Mouse (Mus musculus): ENCODE measurements around the gene Cutc.
A peak's percentile ranks its signal among the peaks of the same experiment; 100 is the strongest.

Gene Cutc

DNA sequence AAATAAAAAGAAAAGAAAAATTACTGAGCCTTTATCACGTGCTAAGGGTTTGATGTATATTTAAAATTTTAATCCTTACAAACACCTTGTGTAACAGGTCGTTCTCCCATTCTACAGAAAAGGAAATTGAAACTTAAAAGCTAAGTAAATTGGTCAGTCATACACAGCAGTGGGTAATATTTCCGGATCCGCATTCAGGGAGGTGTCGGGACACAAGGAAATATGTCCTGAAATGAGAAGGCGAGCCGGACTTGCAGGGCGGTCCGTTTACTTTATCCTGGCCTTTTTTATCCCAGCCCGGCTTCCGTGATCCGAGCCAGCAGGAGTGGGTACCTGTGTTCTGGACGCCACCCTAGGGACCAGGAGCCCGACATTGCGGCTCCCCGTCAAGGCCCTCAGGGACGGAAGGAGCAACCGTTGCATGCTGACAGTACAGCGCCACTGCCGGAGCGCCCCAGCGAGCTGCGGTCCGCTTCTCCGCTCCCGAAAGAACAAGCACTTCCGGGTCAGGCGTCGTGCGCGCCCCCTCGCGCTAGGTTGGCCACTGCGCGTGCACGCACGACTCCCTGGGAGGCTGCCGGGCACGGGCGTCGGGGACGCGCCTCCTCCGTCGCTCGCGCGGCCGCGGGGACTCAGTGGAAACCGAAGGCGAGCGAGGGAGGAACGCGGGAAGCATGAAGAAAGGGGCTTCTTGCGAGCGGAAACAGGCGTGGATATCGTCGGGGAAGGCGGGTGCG lies at the start of gene Cutc, which contains the start of gene Cox15:
Gene Cutc (plus strand): TSS at position 508 of the 737 bp plus-strand sequence.
Gene Cox15 (minus strand): TSS at position 512 of the 737 bp plus-strand sequence.
- DNase-seq (ENCODE audit: low spot score in 2 of 2), result peak; percentile 92 to 93

DNA sequence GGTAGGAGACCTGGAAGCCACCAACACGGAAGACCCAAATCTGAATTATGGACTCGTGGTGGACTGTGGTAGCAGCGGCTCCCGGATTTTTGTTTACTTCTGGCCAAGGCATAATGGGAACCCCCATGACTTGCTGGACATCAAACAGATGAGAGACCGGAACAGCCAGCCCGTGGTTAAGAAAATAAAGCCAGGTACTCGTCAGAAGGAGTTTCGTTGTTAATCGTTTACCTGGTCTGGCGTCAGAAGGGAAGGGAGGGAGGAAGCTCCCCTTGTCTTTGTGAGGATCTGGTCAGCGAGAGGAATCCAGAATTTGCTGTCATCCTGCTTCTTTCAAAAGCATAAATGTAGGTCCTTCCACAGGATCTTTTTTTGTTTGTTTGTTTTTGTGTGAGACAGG lies 48.6 kb upstream of the Cutc start:
- DNase-seq (ENCODE audit: low spot score in 2 of 2), result no peak

DNA sequence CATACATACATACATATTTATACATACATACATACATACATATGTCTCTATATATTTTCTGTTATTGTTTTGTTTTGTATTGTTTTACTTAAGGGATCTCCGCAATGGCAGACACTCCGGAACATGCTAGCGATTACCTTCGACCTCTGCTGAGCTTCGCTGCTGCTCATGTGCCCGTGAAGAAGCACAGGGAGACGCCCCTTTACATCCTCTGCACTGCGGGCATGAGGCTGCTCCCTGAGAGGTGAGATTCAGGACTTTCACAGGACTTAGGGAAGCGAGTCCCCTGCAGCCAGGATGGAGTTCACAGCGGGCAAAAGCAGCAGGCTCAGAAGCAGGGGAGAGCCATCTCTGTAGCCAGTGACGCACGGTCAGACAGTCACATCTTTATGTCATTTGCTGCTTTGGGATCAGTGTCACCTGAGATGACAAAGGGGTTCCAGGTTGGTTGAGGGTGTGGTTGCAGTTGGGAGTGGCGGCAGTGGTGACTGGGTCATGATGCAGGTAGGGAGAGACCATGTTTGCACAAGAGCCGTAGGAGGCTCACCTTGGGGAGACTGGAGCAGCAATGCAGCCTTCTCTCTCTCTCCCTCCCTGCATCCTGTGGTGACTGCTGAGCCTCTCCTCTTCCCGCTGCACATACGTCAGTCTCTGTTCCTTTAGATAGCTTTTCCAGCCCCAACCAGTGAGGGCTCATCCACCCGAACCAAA lies 47.9 kb upstream of the Cutc start:
- no peak for DNase-seq (ENCODE audit: low spot score in 2 of 2)

DNA sequence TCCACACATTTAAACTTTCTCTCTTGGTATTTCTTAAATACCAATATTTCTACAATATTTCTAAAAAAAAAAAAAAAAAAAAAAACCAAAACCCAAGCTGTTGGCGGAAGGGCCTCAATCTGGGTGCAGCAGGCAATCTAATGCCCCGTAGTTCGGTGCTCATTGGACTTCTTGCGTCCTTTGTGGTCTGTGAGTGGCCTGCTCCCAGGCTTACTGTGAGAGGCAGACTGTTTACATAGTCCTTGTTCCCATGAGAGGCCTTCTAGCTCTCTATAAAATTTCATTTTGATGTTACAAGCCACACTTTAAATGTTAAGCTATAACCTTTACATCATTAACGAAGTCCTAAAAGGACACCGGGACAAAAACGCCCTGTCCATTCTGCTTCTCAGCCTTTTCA lies 44.6 kb upstream of the Cutc start:
- no peak for DNase-seq (ENCODE audit: low spot score in 2 of 2)

DNA sequence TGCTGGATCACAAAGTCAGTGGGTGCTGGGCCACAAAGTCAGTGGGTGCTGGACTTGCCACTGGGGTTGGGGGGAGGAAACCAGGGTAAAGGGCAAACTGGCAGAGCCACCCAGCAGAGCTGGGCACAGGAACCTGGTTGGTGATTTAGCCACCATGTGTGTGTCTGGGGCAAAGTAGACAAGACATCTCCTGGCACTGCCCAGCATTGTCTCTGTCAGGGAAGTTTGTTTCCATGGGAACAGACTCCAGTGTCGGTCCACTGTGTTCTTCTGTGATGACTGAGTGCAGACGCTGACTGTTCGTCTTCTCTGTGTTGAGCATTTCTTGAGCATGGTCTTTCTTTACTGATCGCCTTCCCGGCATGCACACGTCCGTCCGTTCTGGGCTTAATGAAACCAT lies 43.5 kb upstream of the Cutc start:
- no peak for DNase-seq (ENCODE audit: low spot score in 2 of 2)

DNA sequence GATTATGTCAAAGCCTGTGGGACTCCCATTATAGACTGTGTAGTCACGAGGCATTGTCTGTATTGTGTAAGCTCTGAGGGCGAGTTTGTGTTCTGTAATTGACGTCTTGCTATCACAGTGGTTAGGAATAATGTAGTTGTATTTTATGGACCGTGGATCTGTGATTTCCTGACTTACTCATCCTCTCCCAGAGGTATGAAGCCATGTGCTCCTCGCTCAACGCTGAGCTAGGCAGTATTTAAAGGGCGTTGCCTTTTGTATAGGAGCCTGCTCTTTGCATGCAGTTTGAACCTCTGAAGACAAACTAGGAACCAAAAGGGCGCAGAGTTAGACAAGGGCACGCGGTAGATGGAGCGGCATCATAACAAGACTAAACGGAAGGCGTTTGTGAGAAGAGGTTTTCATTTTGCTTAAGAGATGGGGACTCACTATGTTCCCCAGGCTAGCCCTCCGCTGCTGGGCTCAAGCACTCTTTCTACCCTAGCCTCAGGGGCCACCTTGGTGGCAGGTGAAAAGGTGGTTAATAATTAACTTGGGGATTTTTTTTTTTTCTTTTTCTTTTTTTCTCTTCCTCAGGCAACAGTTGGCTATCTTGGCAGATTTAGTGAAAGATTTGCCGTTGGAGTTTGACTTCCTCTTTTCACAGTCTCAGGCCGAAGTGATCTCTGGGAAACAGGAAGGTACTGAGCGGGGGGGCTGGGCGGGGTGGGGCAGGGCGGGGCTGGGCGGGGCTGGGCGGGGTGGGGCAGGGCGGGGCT lies 41.5 kb upstream of the Cutc start:
- no peak for DNase-seq (ENCODE audit: low spot score in 2 of 2)

DNA sequence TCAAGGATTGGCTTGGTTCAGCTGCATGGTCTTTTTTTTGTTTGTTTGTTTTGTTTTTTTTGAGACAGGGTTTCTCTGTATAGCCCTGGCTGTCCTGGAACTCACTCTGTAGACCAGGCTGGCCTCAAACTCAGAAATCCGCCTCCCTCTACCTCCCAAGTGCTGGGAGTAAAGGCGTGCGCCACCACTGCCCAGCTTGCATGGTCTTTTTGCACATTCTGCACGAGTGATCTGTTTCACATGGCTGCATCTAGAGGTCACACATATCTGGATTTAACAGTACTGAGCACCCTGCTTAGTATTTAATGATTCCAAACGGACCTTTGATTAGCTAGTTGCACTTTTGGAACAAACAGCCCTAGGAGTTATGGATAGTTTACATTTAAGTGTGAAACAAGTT lies 40.8 kb upstream of the Cutc start:
- DNase-seq (ENCODE audit: low spot score in 2 of 2), result no peak

DNA sequence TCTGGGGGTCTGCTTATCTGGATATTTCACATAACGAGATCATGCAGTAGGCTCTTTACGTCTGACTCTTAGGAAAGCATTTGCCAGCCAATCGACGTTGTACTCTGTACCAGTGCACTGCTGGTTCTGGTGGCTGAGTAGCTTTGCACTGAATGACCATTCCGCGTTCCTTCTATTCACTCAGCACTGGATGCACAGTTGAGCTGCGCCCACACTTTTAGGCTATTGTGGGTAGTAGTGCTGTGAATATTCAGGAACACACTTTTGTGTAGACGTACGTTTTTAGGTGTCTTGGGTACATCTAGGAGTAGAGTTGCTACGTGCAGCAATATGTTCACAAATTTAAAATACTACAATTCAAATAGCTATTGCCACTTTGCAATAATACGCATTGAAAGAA lies 32.7 kb upstream of the Cutc start:
- no peak for DNase-seq (ENCODE audit: low spot score in 2 of 2)

DNA sequence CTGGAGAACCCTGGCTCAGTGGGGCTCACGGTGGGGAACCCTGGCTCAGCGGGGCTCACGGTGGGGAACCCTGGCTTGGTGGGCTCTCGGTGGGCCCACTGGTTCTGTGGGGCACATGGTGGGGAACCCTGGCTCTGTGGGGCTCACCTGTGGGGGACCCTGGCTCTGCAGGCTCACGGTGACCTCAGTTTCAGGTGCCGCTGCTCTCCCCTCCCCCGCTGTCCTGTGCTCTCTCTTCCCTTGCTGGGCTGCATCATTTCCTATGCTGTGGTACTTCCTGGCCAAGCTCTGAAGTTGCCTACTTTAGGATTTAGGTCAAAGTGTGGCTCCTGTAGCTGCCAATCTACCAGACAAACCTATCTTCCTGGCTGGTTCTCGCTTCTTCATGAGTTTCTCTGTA lies 29.9 kb upstream of the Cutc start:
- no peak for DNase-seq (ENCODE audit: low spot score in 2 of 2)

DNA sequence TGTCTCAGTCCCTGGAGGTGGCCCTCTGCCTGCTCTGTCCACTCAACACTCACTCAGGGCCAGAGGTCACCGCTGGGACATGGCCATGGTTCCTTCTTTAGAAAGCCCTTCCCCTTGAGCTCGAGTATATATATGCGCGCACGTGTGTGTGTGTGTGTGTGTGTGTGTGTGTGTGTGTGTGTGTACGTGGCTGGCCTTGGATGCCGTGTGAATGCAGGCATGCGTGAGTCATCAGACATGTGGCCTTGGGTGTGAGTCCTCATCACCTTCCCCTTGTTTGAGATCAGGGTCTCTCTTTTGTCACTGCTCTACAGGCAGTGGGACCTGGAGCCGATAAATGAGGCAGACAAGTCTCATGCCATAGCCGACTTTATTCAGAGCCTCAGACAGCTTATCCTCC lies 29.3 kb upstream of the Cutc start:
- DNase-seq (ENCODE audit: low spot score in 2 of 2), result no peak

DNA sequence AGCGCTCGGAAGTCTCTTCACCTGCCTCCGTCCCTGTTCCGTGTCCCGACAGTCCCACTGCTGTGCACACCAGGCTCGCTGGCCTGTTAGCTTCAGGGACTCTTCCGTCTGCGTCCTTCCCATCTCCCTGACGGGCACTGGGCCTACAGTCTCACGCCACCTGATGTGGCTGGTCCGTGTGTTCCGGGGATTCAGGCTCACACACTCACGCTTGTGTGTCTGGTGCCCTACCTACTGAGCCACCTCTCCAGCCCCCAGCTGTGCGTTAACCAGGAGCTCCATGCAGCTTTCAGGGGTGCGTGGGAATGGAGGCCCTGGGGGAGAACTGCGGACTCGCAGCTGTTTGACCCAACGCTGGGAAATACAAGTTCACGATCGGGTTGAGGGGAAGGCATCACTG lies 28.6 kb upstream of the Cutc start:
- no peak for DNase-seq (ENCODE audit: low spot score in 2 of 2)

DNA sequence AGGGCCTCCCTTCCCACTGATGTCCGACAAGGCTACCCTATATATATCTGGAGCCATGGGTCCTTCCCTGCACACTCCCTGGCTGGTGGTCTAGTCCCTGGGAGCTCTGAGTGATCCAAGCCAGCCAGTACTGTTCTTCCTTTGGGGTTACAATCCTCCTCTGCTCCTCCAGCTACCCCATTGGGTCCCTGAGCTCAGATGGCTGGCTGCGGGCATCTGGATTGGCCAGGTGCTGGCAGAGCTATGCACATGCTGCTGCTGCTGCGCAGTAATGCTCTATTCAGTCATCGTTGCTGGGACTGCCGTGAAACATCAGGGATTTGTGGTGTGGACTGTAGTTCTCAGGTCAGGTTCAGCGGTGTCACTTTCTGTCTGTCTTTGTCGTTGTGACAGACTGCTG lies 28.0 kb upstream of the Cutc start:
- DNase-seq (ENCODE audit: low spot score in 2 of 2), result no peak

DNA sequence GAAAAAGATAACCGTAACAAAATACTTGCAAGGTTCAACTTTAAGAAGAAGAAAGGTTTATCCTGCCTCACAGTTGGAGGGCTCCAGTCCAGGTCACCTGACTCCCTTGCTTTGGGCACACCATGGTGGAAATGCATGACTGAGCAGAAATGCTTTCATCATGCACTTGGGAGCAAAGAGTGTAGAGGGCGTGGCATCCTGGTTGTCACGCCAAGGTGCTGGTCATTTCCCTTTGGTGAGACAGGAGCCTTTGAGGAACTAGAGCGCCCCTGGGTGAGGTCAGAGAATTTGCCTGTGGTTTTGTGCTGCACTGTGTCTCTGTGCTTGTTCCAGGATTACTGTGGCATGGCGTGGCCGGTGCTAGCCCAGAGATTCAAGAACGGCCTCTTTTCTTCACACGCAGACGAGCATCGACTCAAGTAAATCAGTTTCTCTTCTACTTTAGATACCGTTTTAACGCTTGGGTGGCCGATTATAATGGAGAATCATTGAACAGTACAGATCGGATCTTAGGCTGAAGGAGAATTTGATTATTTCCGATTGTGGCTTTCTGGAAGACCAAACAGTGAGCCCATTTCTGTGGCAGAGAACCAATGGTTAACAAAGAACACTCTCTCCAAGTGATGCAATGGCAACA lies 26.2 kb upstream of the Cutc start:
- no peak for DNase-seq (ENCODE audit: low spot score in 2 of 2)

DNA sequence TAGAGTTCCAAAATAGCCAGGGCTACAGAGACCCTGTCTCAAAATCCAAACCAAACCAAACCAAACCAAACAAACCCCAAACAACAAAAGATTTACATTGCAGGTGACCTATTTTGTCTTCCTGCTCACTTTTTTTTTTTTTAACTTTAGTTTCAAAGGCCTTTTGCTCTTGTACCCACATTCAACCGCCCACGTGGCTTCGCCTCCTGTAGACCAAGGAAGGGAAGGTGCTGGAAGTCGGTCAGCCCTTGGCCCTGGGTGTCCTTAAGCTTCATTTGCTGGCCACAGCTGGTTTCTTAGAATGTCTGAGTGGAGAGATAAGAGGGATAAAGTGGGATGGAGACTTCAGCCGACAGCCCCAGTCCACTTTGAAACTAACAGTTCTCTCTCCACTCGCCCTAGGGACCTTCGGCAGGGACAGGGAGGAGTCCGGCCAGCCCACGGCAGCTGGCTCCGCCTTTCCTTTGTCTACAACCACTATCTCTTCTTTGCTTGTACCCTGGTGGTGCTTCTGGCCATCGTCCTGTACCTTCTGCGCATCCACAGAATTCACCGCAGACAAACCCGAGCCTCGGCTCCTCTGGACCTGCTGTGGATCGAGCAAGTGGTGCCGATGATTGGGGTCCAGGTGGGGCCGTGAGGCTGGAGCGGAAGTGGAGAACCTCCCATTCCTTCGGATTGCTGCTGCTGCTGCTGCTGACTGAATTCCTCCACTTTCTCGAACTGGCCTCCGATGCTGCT lies 23.3 kb upstream of the Cutc start:
- DNase-seq (ENCODE audit: low spot score in 2 of 2), result no peak

DNA sequence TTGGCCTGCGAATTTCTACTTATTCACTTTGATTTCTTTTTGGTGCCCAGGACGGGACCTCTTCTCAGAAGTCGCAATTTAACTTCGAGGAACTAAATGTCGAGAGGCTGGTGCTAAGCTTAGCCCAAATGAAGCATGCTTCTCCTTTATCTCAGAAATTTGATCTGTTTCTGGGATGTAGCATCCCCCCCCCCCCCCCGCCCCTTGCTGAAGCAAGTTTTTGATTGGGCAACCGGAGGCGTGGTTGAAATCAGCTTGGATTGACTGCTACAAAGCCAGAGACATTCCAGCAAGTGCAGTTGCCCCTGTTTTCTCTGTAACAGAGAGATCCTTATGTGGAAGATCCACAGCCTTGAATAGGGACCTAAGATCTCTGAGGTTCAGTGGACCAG lies 22.8 kb upstream of the Cutc start:
- DNase-seq (ENCODE audit: low spot score in 2 of 2), result no peak

DNA sequence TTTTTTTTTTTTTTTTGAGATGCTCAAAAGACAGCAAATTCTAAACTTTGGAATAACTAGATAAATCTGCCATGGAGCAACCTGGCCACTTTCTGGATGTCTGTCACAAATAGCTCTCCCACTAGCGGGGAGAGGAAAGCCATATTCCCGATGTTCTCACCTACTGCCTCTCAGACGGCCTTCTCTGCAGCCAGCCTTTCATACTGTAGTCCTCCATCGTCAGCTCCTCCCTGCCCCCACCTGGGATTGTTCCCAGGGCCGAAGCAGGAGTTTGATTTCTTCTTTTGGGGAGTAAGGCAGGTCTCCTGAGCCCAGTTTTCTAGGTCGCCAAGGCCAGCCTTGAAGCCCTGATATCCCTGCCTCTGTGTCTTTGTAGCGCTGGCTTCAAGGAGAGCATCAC lies 21.6 kb upstream of the Cutc start:
- no peak for DNase-seq (ENCODE audit: low spot score in 2 of 2)

DNA sequence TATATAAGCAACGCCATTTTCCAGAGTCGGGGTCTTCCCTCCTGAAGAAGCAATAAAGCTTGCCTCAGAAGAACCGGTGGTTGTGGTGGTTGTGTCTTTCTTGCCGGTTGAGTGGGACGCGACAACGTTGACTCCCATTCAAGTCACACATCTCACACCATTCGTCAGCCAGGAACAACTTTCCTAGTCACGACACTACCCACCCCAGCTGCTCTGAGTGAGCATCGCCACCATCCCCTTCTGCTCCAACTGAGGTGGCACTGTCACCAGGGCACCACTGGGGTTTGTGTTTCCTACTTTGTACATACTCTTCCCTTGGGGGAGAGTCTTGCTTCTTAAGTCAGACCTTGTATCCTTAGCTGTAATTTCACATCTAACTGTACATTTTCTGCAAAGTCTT lies 14.4 kb upstream of the Cutc start:
- DNase-seq (ENCODE audit: low spot score in 2 of 2), result no peak

DNA sequence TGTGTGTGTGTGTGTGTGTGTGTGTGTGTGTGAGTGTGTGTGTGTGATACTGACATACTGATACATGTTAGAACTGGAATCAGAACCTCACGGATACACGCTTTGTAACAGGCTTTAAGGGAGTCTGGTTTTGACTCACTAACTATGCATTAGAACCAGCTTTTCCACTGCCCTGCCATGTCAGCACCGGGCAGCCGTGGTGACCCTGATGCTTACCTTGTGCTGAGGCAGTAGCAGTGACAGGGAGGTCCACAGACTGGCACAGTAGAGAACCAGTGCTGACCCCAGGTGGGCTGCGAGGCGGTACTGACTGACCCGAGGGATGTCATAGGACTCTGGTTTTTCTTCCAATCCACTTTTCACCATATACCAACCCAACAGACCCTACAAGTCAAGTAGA lies 9.4 kb upstream of the Cutc start:
- DNase-seq (ENCODE audit: low spot score in 2 of 2), result no peak

DNA sequence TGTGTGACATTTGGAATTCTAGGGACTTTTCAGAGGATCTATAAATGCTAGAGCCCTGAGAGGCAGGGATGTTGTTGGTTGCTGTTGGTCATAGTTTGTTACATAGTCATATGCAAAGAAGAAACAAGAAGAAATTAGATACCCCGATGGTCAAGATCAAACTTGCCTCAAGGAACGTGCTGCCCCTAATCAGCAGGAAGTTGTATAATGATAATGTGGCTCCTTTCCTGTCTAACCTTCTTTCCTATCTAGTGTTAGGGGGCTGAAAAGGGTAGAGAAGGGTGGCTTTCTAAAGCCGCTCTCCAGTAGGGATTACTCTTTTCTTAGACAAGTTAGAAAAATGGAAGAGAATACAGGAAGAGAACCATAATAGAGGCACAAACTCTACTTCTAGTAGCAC lies 7.1 kb upstream of the Cutc start:
- DNase-seq (ENCODE audit: low spot score in 2 of 2), result no peak

DNA sequence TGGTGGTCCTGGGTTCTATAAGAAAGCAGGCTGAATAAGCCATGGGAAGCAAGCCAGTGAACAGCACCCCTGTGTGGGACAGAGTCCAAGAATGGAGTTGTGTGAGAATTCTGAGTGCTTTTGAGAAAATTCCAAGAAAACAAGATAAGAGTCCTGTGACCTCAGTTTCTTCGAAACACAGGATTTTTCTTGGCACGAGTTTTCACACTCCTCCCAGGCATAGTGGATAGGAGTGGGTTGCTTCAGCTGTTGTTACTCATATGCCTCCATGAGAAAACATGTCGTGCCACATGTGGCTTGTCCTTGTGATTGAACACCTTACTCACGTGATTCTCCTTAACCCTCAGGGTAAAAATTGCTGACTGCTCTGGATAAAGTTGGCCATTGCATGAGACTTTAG lies 4.9 kb upstream of the Cutc start:
- DNase-seq (ENCODE audit: low spot score in 2 of 2), result no peak

DNA sequence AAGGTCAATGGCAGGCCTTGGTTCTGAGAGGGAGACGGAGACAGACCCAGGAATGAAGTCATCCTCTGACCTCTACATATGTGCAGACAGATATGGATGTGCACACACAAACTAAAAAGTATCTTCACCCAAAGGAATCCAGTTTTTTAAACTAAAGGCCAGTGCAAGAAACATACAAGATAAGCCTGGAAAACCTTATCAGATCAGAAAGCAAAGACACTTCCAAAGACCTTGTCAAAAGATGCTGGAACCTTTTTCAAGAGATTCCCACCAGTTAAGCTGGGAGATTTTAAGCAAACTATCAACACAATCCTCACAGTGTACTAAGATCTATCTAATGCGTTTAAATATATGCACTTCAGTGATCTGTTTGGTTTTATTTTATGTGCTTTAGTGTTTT lies 2.8 kb upstream of the Cutc start:
- no peak for DNase-seq (ENCODE audit: low spot score in 2 of 2)
